Mouse (Mus musculus) liver, adult 2 months (tissue): ENCODE measurements around the gene Gramd1b.

Experiments
- CTCF ChIP-seq: fragments of 200-500 bp; IDR thresholded peaks from 2 replicates; pipeline ENCODE4 v1.5.1; 2011; ENCODE audit warnings: low read depth, low read length, control low read depth
- POLR2A ChIP-seq: fragments of 200-500 bp; IDR thresholded peaks from 2 replicates; pipeline ENCODE4 v1.6.1; 2011; ENCODE audit warnings: low read length, control low read depth; ENCODE audit not compliant: insufficient read depth; ENCODE audit errors: extremely low read depth

GRCm38 (mm10) chr9:40506576-40506975 is 24.6 kb downstream of the Gramd1b start:
- TF ChIP-seq POLR2A (no peak), CTCF (no peak)
